Mouse (Mus musculus): ENCODE data around the gene Tpx2.
A peak's percentile ranks its signal among the peaks of the same experiment; 100 is the strongest.

Tpx2 gene

GRCm38 (mm10) chr2:152819097-152819624 lies 28.6 kb upstream of the Tpx2 start:
- ATAC-seq (ENCODE audit: insufficient number of reproducible peaks, low FRiP score, low TSS enrichment), result no peak

- ATAC-seq (ENCODE audit: insufficient number of reproducible peaks, low FRiP score, low TSS enrichment), result no peak
These were observed 27.8 kb upstream of the Tpx2 start for GRCm38 (mm10) chr2:152819926-152820325.

GRCm38 (mm10) chr2:152820369-152820768 lies 27.4 kb upstream of the Tpx2 start:
- no peak for ATAC-seq (ENCODE audit: insufficient number of reproducible peaks, low FRiP score, low TSS enrichment)

GRCm38 (mm10) chr2:152821023-152821422 lies 26.7 kb upstream of the Tpx2 start:
- ATAC-seq (ENCODE audit: insufficient number of reproducible peaks, low FRiP score, low TSS enrichment), result no peak

GRCm38 (mm10) chr2:152821566-152821965 lies 26.2 kb upstream of the Tpx2 start:
- ATAC-seq (ENCODE audit: insufficient number of reproducible peaks, low FRiP score, low TSS enrichment), result no peak

DNA sequence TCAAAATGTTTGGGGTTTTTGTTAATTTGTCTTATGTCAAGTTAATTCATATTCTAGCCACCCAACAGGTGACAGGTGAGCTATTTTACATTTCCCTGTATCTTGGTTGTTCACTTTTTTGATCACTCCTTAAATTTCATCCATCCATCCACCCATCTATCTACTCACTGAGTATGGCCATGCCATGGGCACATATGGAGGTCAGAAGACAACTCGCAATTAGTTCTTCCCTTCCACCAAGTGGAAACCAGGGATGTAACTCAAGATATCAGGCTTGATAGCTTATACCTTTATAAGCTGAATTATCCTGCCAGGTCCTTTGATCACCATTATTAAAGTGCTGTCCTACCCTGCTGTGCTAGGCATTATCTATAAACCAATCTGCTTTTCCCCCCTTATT lies 24.0 kb upstream of the Tpx2 start:
- no peak for ATAC-seq (ENCODE audit: insufficient number of reproducible peaks, low FRiP score, low TSS enrichment)

GRCm38 (mm10) chr2:152824438-152825167 lies 23.2 kb upstream of the Tpx2 start:
- ATAC-seq (ENCODE audit: insufficient number of reproducible peaks, low FRiP score, low TSS enrichment), result no peak

GRCm38 (mm10) chr2:152825168-152825697 lies 22.5 kb upstream of the Tpx2 start:
- no peak for ATAC-seq (ENCODE audit: insufficient number of reproducible peaks, low FRiP score, low TSS enrichment)

DNA sequence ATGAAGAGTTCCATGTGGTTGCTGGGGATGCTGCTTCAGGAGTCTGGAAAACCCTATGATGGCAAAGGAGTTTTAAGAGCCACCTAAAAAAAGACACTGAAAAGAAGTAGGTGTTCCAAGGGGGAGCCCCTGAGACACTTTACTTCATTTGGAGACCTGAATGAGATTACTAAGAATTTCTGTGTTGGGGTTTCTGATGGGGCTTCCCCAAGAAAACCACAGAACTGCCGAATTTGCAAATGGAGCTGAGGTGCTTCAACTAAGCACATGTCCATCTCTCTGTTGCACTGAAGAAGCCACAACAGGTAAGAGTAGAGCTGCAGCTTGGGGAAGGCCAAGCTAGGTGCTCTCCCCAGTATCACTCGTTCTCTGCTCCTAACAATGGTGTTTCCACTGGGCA lies 22.1 kb upstream of the Tpx2 start:
- no peak for ATAC-seq (ENCODE audit: insufficient number of reproducible peaks, low FRiP score, low TSS enrichment)

- ATAC-seq (ENCODE audit: insufficient number of reproducible peaks, low FRiP score, low TSS enrichment), result no peak
These were observed 21.3 kb upstream of the Tpx2 start for GRCm38 (mm10) chr2:152826481-152826880.

- no peak for ATAC-seq (ENCODE audit: insufficient number of reproducible peaks, low FRiP score, low TSS enrichment)
These were observed 20.3 kb upstream of the Tpx2 start for GRCm38 (mm10) chr2:152827321-152828010.

DNA sequence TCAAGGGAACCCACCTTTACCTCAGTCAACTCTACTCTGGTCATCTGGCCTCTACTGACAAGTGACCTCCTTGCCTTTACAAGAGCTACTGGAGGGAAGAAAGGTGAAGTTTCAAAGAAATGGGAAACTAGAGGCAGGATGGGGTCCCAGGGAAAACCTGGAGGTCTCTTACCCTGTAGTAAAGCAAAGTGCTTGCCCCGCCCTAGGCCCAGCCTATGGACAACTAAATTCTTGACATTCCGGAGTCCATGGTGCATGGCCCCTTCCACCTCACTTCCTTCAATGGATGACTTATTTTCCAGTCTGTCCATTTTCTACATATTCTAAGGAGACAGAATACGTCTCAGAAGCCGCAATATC lies 19.8 kb upstream of the Tpx2 start:
- ATAC-seq (ENCODE audit: insufficient number of reproducible peaks, low FRiP score, low TSS enrichment), result no peak

GRCm38 (mm10) chr2:152828532-152828931 lies 19.2 kb upstream of the Tpx2 start:
- ATAC-seq (ENCODE audit: insufficient number of reproducible peaks, low FRiP score, low TSS enrichment), result peak; percentile 36; the same call in 1 of the 2 replicates

DNA sequence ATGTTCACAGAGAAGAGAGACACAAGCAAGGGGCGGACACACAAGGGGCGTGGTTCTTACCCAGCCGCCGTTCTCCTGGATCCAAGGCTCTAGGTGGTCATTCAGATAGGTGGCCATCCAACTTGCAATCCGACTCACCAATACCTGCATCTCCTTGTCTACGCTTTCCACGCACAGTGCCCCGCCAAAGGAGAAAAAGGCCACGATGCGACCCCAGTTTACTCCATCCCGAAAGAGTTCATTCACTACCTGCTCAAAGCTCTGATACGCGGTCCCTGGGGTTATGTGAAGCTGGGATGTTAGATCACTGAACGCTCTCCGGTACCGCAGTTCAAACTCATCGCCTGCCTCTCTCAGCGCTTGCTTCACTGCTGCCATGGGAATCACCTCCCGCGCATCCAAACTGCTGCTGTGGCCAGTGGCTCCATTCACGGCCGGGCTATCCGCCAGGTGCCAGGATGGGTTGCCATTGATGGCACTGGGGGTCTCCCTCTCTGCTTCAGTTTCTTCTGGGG lies 18.3 kb upstream of the Tpx2 start:
- ATAC-seq (ENCODE audit: insufficient number of reproducible peaks, low FRiP score, low TSS enrichment), result no peak

DNA sequence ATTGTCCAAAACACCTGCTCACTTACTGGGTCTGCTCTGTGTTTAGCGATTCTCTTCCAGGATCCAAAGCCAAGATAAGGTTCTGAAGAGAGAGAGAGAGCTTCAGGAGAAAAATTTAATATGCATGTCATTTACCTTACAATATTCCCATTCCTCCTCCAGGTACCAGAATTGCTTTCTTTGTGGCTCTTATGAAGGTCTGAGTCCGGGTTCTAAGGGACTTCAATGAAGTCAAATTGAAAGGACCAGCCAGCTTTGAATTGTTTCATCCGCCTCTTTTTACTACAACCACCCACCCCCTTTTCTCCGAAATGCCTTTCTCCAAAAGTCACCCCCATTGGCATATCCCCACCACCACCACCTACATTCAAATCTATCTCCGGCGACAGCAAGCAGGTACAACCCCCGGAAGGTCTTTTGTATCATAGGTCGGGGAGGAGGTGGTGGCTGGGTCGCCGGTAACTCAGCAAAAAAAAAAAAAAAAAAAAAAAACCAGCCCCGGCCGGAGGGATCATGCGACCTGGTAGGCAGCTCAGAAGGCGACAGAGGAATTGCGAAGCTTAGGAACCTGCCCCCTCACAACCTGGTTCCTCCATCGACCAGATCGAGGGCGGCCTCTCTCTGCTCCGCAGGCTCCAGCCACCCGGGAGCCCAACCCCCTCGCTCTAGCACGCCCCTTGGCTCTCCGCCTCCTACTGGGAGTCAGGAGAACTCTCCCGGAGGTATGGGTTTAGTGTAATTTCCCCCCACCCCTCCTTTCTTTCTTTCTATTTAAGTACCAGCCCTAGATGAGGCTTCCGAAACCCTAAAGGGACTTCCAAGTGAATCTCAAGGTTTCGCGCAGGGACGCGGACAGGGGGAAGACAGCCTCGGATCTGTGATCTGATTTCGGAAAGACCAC lies 17.5 kb upstream of the Tpx2 start:
- ATAC-seq (ENCODE audit: insufficient number of reproducible peaks, low FRiP score, low TSS enrichment), result peak; percentile 41

DNA sequence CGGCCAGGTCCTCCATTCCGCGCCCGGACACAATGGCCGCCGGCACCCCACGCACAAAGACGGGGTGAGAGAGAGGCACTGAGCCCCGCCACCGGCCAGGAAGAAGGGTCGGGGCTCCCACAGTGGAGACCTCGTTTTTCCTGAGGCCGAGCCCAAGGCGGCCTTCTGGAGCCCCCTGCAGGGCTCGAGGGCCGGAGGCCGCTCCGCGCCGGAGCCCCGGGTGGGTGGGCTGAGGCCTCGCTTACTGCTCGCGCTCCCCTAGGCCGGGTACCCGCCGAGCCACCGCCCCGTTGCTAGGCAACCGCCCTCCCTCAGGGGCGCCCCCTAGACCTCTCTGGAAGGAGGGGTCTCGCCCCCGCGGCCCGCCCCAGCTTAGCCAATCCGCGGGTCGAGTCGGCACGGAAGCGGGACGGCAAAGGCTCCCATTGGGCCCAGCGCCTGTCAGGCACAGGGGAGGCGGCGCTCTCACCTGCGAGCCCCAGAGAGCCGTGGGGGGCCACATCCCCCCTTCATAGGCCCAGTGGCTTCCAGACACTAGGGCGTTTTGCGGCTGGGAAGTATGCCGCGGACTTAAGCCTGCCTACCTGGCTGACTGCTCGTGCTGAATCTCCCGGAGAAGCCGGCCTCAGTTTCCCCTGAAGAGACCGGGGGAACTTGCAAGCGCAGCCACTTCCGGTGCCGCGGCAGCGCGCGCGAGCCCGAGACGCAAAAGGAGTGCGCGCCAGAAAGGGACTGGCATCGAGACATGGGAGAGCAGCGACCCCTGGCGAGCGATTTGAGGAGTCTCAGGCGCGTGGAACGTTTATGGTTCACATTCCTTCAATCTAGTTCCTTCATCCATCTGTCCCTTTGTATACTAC lies 16.5 kb upstream of the Tpx2 start, which contains the start of gene Bcl2l1:
Bcl2l1 (minus strand) TSS at position 710 of the 860 bp plus-strand sequence.
- peak; percentile 91 for ATAC-seq (ENCODE audit: insufficient number of reproducible peaks, low FRiP score, low TSS enrichment)

DNA sequence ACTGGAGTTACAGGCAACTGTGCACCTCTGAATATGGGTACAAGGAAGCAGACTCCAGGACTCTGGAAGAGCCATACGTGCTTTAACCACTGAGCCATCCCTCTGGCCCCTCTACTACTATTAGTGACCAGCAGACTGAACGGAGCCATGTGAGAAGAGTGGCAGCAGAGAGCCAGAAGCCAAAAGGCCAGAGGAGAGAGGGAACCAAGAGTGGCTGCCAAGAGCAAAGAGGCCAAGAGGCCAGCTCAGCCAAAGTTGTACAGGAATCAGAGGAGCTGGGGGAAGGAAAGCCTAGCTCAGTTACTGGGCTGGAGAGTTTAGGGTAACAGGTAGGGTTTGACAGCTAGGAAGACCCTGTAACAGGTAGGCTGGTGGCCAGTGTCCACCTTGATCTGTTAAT lies 8.5 kb upstream of the Tpx2 start:
- no peak for ATAC-seq (ENCODE audit: insufficient number of reproducible peaks, low FRiP score, low TSS enrichment)

DNA sequence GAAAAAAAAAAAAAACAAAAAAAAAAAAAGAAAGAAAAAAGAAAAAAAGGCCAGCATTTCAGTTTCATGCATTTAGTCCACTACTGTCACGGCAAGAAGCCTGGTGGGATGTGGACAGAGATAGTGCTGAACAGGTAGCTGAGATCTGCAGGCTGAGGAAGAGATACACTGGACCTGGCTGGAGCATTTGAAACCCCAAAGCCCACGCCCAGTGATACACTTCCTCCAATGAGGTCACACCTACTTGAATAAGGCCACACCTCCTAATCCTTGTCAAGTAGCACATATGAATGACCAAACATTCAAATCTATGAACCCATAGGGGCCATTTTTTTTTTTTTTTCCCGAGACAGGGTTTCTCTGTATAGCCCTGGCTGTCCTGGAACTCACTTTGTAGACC lies 5.0 kb upstream of the Tpx2 start:
- no peak for ATAC-seq (ENCODE audit: insufficient number of reproducible peaks, low FRiP score, low TSS enrichment)

- no peak for ATAC-seq (ENCODE audit: insufficient number of reproducible peaks, low FRiP score, low TSS enrichment)
These were observed 528 bp upstream of the Tpx2 start for GRCm38 (mm10) chr2:152847057-152847814.

All from cerebellum, adult (tissue).